31 mouse cellular contexts compared by ENCODE assay signal in the genomic region with DNA sequence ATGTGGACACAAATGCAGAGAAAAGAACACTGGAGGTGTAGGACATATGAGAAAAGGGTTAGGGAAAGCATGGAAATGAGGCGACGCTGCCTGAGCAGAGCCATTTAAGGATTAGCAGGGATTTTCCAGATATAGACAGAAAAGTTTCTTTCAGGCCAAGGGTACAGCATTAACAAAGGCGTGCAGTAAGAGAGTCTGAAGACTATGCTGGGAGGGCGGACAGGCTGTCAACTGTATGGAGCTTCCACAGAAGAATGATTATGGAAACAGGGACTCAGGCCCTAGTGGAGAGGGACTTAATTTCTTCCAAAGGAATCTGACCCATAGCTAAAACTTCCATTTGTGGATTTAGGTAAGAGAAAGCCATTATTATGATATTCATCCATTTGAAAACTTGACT.
"Had no signal": no experiment of that assay in that cellular context is flagged by ENCODE, and none has a peak within 500 bp of the region (broad histone marks: within the 10 kb centered on the region; RNA-seq: fewer than 3 reads in every experiment).

No protein-coding gene starts in this region.

- H3K4me3 ChIP-seq: left cerebral cortex, adult 2 months; limb, embryonic 10.5 days; limb, embryonic 12.5 days; limb, embryonic 13.5 days; limb, embryonic 15.5 days; liver, embryonic 12.5 days; liver, embryonic 13.5 days; liver, embryonic 15.5 days; lung, embryonic 15.5 days; megakaryocyte, embryonic 14.5 days; midbrain, embryonic 10.5 days; midbrain, embryonic 13.5 days; midbrain, embryonic 15.5 days; myocyte; neural tube, embryonic 12.5 days had no signal

- DNase-seq: left cerebral cortex, postnatal 4 days; liver; liver, embryonic 13.5 days; liver, postnatal 0 days; lung, adult 18-20 months; lung, adult 2 months; lung, embryonic 14.5 days; lung, postnatal 10 days; lung, postnatal 14 days; lung, postnatal 36 days; lung, postnatal 4 days; midbrain, embryonic 14.5 days had no signal

- H3K36me3 ChIP-seq: limb, embryonic 10.5 days; limb, embryonic 12.5 days; limb, embryonic 13.5 days; limb, embryonic 15.5 days; liver, embryonic 12.5 days; liver, embryonic 13.5 days; liver, embryonic 15.5 days; lung, embryonic 15.5 days; midbrain, embryonic 10.5 days; midbrain, embryonic 13.5 days; midbrain, embryonic 15.5 days; neural tube, embryonic 12.5 days had no signal

- H3K27me3 ChIP-seq: limb, embryonic 12.5 days; limb, embryonic 13.5 days; limb, embryonic 15.5 days; liver, embryonic 12.5 days; liver, embryonic 13.5 days; liver, embryonic 15.5 days; lung, embryonic 15.5 days; megakaryocyte, embryonic 14.5 days; midbrain, embryonic 13.5 days; midbrain, embryonic 15.5 days; neural tube, embryonic 12.5 days had no signal

- H3K9me3 ChIP-seq: limb, embryonic 10.5 days; limb, embryonic 12.5 days; limb, embryonic 15.5 days; liver, embryonic 12.5 days; liver, embryonic 13.5 days; liver, embryonic 15.5 days; lung, embryonic 15.5 days; midbrain, embryonic 10.5 days; midbrain, embryonic 13.5 days; midbrain, embryonic 15.5 days; neural tube, embryonic 12.5 days had no signal

- H3K27ac ChIP-seq: left cerebral cortex, adult 2 months; limb, embryonic 10.5 days; limb, embryonic 12.5 days; limb, embryonic 13.5 days; limb, embryonic 15.5 days; liver, embryonic 12.5 days; liver, embryonic 13.5 days; liver, embryonic 14.5 days; liver, embryonic 15.5 days; lung, embryonic 15.5 days; macrophage; midbrain, embryonic 10.5 days; midbrain, embryonic 13.5 days; midbrain, embryonic 15.5 days; neural tube, embryonic 12.5 days had no signal

- H3K4me2 ChIP-seq: limb, embryonic 12.5 days; limb, embryonic 13.5 days; limb, embryonic 15.5 days; liver, embryonic 11.5 days; liver, embryonic 12.5 days; liver, embryonic 13.5 days; liver, embryonic 15.5 days; lung, embryonic 14.5 days; lung, embryonic 15.5 days; midbrain, embryonic 13.5 days; midbrain, embryonic 15.5 days; neural tube, embryonic 12.5 days had no signal

- ATAC-seq: liver, embryonic 12.5 days; liver, postnatal 0 days; lung, postnatal 0 days; midbrain, embryonic 13.5 days; midbrain, embryonic 15.5 days; midbrain, embryonic 16.5 days had no signal

- H3K4me1 ChIP-seq: limb, embryonic 10.5 days; limb, embryonic 12.5 days; limb, embryonic 13.5 days; limb, embryonic 15.5 days; liver, embryonic 12.5 days; liver, embryonic 13.5 days; liver, embryonic 15.5 days; lung, embryonic 15.5 days; megakaryocyte, embryonic 14.5 days; midbrain, embryonic 10.5 days; midbrain, embryonic 13.5 days; neural tube, embryonic 12.5 days had no signal

- H3K9ac ChIP-seq: limb, embryonic 12.5 days; limb, embryonic 13.5 days; limb, embryonic 15.5 days; liver, embryonic 12.5 days; liver, embryonic 13.5 days; liver, embryonic 14.5 days; liver, embryonic 15.5 days; liver, postnatal 0 days; lung, embryonic 14.5 days; lung, embryonic 15.5 days; midbrain, embryonic 13.5 days; midbrain, embryonic 15.5 days; neural tube, embryonic 12.5 days had no signal
